Mouse (Mus musculus): ENCODE results near the gene Dact3.
A peak's percentile ranks its signal among the peaks of the same experiment; 100 is the strongest.

Gene Dact3

DNA sequence AGATGAGACGGTGACA lies at the start of gene Dact3:
Gene Dact3 (plus strand): TSS at position 8 of the 16 bp plus-strand sequence.
- no peaks in the 10 kb centered on the region for H3K27me3 ChIP-seq (ENCODE audit: control insufficient read depth, insufficient read depth, low read length, poor library complexity, severe bottlenecking)
- H3K36me3 ChIP-seq (ENCODE audit: control insufficient read depth, insufficient read depth, low read length, poor library complexity, severe bottlenecking) = peaks cover 9% of the 10 kb centered on the region
- DNase-seq (ENCODE audit: low read depth, low spot score) = no peak

DNA sequence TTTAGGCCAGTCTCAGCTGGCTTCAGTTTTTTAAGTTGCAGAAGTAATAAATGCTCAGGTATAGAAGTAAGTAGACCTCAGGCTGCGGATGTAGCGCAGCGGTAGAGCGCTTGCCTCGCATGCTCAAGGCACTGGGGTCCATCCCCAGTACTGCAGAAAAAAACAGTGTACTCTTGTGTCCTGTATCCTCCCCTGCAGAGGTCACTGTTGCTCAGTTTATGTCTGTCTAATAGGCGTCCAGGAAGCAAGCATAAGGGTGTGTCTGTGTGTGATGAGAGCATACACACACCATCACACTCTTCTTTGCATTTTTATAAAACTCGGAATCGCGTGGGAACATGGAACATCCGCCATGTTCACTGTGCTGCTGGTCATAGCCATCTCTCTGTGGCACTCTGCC lies 49.3 kb upstream of the Dact3 start:
- DNase-seq (ENCODE audit: low read depth, low spot score) = peak; percentile 90
- no peaks in the 10 kb centered on the region for H3K27me3 ChIP-seq (ENCODE audit: control insufficient read depth, insufficient read depth, low read length, poor library complexity, severe bottlenecking)
- peaks cover 2% of the 10 kb centered on the region for H3K36me3 ChIP-seq (ENCODE audit: control insufficient read depth, insufficient read depth, low read length, poor library complexity, severe bottlenecking)

DNA sequence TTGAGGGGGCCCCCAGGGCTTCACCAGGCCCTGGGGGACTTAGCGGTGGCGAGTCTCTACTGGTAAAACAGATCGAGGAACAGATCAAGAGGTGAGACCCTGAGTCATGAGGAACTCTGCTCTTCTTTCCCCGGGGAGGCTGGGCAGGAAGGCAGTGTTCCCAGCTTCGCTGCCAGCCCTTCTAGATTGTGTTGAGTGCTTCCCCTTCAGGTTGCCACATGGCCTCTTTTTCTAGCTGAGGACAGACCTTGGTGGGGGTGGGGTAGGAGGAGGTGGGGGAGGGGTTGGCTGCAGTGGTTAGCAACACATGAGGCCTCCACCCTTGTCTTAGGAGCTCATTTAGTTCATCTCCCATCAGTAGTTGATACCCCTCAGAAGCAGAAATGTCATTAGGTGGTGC lies 48.5 kb upstream of the Dact3 start:
- Histone ChIP-seq H3K36me3 (ENCODE audit: control insufficient read depth, insufficient read depth, low read length, poor library complexity, severe bottlenecking) (peaks cover 2% of the 10 kb centered on the region), H3K27me3 (ENCODE audit: control insufficient read depth, insufficient read depth, low read length, poor library complexity, severe bottlenecking) (no peaks in the 10 kb centered on the region)
- DNase-seq (ENCODE audit: low read depth, low spot score) = no peak

DNA sequence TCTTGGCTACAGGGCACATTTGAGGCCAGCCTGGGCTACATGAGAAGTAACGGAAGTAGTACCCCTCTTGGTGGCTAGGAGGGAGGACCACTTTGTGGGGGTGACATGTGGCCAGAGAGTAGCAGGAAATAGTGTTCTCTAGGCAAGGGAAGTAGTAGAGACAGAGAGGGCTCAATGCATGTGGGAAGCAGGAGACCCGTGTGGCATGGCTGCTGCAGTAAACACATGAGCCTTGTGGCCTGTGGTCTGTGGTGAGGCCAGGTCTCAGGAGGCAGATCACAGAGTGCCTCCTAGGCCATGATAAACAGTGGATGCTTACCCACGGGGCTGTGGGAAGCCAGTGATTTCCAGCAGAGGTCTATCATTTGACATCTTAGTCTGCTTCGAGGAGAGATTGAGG lies 47.8 kb upstream of the Dact3 start:
- Histone ChIP-seq H3K36me3 (ENCODE audit: control insufficient read depth, insufficient read depth, low read length, poor library complexity, severe bottlenecking) (peaks cover 2% of the 10 kb centered on the region), H3K27me3 (ENCODE audit: control insufficient read depth, insufficient read depth, low read length, poor library complexity, severe bottlenecking) (no peaks in the 10 kb centered on the region)
- no peak for DNase-seq (ENCODE audit: low read depth, low spot score)

DNA sequence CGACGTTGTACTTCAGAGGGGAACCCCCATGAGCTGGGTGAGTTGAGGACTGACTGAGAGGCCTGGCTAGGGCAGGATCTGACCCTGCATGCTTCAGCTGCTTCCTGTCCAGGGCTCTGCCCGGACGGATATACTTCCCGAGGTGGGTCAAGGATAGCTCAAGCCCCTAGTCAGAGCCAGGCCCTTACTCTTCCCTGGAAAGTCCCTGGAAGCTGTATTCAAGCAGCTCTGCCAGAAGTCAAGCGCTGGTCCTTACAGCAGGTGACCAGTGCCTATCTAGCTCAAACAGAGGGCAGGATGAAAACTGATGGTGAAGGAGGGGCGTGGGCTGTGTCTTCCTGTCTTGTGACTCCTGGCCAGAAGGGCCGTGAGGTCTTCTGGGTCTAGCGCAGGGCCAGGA lies 44.7 kb upstream of the Dact3 start:
- no peak for DNase-seq (ENCODE audit: low read depth, low spot score)
- no peaks in the 10 kb centered on the region for H3K27me3 ChIP-seq (ENCODE audit: control insufficient read depth, insufficient read depth, low read length, poor library complexity, severe bottlenecking)
- peaks cover 4% of the 10 kb centered on the region for H3K36me3 ChIP-seq (ENCODE audit: control insufficient read depth, insufficient read depth, low read length, poor library complexity, severe bottlenecking)

DNA sequence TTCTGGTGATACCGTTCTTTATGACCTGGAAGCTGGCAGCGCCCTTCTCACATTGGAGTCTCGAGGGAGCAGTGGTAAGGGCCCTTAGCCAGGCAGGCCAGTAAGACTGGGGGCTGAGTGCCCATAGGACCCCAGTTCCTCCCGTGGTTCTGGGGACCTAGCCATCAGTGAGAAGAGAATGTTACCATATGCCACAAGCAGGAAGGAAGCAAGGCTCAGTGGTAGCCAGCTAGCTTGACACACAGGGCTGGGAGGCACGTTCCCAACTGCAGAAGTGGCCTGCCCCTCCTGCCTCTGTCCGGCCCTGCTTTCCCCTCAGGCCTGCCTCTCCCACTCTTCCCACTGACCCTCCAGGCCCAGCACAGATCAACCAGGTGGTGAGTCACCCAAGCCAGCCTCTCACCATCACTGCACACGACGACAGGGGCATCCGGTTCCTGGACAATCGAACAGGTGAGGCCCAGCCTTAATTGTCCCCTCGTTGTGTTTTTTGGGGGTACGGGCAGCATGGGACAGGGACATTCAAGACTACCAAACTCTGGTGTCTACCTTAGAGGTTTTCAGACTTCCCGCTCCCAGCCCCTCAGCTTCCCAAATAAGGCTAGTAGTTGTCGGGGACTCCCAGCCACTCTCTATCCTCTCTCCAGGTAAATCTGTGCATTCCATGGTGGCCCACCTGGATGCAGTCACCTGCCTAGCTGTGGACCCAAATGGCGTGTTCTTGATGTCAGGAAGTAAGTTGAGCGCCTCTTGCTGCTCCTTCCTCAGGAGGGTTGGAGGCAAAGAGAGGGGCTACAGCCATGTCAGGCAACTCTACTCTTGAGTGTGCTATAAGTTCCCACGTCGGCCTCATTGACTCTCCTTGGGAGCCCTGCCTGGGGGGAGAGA lies 37.0 kb upstream of the Dact3 start:
- DNase-seq (ENCODE audit: low read depth, low spot score) = peak; percentile 55
- no peaks in the 10 kb centered on the region for H3K27me3 ChIP-seq (ENCODE audit: control insufficient read depth, insufficient read depth, low read length, poor library complexity, severe bottlenecking)
- H3K36me3 ChIP-seq (ENCODE audit: control insufficient read depth, insufficient read depth, low read length, poor library complexity, severe bottlenecking) = peaks cover 3% of the 10 kb centered on the region

DNA sequence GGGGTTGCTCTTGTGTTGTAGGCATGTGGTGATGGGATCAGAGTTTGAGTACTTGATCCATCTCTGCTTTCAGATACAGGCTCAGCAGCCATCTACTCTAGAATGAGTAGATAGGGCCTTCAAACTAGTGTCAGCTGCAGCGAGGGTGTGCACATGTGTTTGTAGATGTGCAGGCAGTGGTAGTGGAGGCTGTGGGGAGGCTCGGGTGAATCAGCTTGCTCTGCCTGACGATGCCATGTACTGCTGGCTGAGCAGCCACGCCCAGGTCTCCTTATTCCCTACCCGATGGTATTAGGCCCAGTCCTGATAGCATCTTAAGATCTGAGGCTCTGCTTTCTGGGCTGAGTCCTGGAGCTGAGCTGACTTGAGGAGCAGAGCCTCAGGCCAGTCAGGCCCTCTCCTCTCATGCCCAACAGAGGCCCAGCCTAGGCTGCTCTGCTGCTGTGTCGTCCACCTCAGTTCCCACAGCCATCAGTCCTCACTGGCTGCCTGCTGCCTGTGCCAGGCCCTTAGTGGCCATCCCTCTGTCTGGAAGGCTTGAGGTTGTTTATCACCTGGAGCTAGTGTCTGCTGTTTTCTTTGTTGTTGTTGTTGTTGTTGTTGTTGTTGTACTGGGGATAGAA lies 36.2 kb upstream of the Dact3 start:
- peaks cover 1% of the 10 kb centered on the region for H3K36me3 ChIP-seq (ENCODE audit: control insufficient read depth, insufficient read depth, low read length, poor library complexity, severe bottlenecking)
- DNase-seq (ENCODE audit: low read depth, low spot score) = no peak
- no peaks in the 10 kb centered on the region for H3K27me3 ChIP-seq (ENCODE audit: control insufficient read depth, insufficient read depth, low read length, poor library complexity, severe bottlenecking)

DNA sequence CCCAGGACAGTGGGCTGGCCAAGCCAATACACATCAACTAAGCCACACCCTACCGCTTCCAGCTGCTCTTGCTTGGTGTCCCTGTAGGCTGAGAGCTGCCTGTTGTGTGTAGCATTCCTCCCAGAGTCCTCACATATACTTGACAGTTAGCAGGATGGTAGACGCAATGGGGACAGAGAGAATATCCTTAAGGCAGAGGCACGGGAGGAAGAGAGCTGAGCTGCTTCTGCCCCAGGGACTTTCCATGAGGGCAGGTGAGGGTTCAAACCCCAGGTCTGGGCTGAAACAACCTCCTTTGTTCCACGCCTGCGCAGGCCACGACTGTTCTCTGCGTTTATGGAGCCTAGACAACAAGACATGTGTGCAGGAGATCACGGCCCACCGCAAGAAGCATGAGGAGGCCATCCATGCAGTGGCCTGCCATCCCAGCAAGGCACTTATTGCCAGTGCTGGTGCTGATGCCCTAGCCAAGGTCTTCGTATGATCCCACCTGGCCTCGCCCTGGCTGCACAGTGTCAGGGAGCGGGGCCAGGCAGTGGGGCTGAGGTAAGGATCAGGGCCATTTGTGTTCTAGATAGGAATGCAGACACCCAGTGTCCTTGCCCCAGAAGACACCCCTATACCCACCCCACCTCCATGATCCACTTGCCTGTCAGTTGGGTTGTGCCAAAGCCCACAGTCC lies 35.5 kb upstream of the Dact3 start:
- Histone ChIP-seq H3K36me3 (ENCODE audit: control insufficient read depth, insufficient read depth, low read length, poor library complexity, severe bottlenecking) (peaks cover 1% of the 10 kb centered on the region), H3K27me3 (ENCODE audit: control insufficient read depth, insufficient read depth, low read length, poor library complexity, severe bottlenecking) (no peaks in the 10 kb centered on the region)
- no peak for DNase-seq (ENCODE audit: low read depth, low spot score)

DNA sequence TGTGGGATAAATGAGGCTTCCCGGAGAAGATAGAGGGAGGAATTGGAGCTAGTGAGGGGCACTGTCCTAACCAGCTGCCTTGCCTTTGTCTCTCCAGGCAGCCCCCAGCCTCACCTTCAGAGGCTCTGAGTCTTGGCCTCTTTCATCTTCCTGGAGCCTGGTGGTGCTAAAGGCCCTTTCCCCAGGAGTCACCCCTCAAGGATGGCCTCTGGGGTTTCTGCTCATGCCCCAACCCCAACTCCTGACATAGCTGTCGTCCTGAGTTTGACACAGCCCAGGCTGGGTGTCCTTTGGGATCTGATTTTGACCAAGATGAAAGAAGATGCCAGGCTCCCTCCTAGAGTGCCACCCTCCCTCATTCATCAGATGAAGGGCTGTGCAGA lies 35.0 kb upstream of the Dact3 start:
- Histone ChIP-seq H3K36me3 (ENCODE audit: control insufficient read depth, insufficient read depth, low read length, poor library complexity, severe bottlenecking) (peaks cover 1% of the 10 kb centered on the region), H3K27me3 (ENCODE audit: control insufficient read depth, insufficient read depth, low read length, poor library complexity, severe bottlenecking) (no peaks in the 10 kb centered on the region)
- DNase-seq (ENCODE audit: low read depth, low spot score) = no peak

DNA sequence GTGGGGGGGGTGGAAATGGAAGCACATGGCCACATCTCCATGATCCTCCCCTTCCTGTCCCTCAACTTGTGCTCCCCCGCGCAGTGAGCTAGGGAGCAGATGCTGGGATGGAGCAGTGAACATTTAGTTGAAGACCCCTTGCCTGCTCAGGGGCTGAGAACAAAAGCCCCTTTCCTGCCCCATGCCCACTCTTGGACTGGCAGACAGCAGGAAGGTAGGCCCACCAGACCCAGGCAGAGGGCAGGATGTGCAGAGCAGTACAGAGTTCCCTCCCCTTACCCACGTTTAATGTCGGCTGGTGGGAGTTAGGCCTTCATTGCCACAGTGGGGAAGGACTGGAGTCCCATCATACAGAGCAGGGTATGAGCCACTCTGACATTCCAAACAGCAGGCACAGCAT lies 34.0 kb upstream of the Dact3 start:
- DNase-seq (ENCODE audit: low read depth, low spot score) = no peak
- Histone ChIP-seq H3K36me3 (ENCODE audit: control insufficient read depth, insufficient read depth, low read length, poor library complexity, severe bottlenecking) (peaks cover 1% of the 10 kb centered on the region), H3K27me3 (ENCODE audit: control insufficient read depth, insufficient read depth, low read length, poor library complexity, severe bottlenecking) (no peaks in the 10 kb centered on the region)

DNA sequence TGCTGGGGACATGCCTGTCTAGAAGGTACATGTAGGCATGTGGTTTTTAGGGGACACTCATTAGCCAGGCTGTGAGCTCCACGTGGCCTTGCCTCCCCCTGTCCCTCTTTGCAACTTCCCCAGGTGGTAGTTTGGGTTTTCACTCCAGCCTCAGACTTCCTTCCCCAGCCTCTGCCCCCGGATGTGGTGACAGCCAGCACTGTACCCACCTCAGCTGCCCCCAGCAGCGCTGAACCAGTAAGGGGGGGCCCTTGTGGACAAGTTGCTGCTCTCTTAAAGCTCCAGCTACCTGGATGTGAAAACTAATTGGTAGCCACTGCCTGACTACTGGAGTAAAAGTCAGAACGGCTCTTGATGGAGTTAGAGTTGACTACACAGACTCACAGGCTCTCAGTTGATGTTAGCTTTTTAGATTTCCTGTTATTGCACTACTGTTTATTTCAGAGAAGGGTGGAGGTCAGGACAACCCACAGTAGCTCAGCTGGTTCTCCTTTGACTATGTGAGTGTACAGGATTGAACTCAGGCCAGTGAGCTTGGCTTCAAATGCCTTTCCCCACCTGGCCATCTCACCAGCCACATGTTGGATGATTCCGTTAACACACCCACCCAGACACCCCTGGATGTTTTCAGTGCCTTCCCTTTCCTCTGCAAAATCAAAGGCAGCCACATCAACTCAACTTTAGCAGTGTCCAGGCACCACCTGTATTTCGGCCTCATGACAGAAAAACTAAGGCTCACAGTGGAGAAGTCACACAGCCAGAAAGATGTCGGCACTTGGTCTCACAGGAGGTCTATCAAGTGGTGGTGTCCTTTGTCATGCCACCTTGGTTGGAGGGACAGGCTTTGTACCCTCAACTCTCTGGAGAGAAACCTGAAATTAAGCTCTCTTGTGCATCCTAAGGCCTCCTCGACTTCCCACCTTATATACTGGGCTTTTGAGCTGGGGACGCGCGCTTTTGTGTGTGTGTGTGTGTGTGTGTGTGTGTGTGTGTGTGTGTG lies 33.3 kb upstream of the Dact3 start:
- peak; percentile 81 for DNase-seq (ENCODE audit: low read depth, low spot score)
- no peaks in the 10 kb centered on the region for H3K27me3 ChIP-seq (ENCODE audit: control insufficient read depth, insufficient read depth, low read length, poor library complexity, severe bottlenecking)
- peaks cover 1% of the 10 kb centered on the region for H3K36me3 ChIP-seq (ENCODE audit: control insufficient read depth, insufficient read depth, low read length, poor library complexity, severe bottlenecking)

DNA sequence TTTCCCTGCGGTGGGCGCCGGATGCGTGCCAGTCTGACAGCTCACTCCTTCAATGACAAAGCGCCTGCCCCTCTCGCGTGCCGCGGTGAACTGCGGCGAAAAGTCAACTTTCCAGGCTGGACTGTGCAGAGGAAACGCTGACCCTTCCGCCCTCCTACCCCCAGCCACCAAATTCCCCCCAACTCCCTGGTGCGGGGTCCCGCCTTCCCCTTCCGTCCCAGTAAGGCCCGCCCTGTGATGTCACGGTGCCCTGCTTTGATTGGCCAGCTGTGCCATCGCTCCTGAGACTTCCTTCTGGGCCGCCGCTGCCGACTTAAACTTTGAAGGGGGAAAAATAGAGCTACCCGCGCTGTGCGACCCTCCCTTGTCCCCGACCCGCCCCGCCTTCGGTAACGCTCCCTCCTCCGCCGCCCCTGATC lies 32.5 kb upstream of the Dact3 start, which contains the start of gene Prkd2:
Gene Prkd2 (plus strand): TSS at position 258 of the 419 bp plus-strand sequence.
- peak; percentile 85 for DNase-seq (ENCODE audit: low read depth, low spot score)
- H3K36me3 ChIP-seq (ENCODE audit: control insufficient read depth, insufficient read depth, low read length, poor library complexity, severe bottlenecking) = peaks cover 1% of the 10 kb centered on the region
- H3K27me3 ChIP-seq (ENCODE audit: control insufficient read depth, insufficient read depth, low read length, poor library complexity, severe bottlenecking) = no peaks in the 10 kb centered on the region

DNA sequence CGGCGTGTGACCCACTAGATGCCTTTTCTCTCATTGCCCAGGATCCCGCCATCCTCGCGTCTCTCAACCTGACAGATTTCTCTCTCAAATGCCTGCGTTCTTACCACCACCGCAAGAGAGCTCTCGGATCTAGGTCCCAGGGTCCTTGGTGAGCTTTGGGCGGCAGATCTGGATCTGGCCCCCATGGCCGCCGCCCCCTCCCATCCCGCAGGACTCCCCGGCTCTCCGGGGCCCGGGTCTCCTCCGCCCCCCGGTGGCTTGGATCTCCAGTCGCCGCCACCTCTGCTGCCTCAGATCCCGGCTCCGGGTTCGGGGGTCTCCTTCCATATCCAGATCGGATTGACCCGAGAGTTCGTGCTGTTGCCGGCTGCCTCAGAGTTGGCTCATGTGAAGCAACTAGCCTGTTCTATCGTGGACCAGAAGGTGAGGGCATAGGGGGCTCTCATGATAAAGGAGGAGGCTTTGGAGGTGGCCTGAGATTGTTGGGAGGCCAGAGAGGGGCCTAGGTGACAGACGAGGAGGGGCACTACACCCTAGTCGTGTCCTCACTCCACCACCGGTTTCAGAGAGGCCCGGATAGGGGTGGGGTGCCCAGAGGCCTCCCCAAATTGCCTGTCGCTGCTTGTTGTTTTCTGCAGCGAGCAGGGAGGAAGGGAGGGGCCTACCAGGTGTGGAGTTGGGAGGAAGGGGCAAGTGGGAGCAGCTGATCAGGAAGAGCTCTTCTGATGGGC lies 31.5 kb upstream of the Dact3 start:
- no peak for DNase-seq (ENCODE audit: low read depth, low spot score)
- H3K27me3 ChIP-seq (ENCODE audit: control insufficient read depth, insufficient read depth, low read length, poor library complexity, severe bottlenecking) = no peaks in the 10 kb centered on the region
- H3K36me3 ChIP-seq (ENCODE audit: control insufficient read depth, insufficient read depth, low read length, poor library complexity, severe bottlenecking) = peaks cover 7% of the 10 kb centered on the region

DNA sequence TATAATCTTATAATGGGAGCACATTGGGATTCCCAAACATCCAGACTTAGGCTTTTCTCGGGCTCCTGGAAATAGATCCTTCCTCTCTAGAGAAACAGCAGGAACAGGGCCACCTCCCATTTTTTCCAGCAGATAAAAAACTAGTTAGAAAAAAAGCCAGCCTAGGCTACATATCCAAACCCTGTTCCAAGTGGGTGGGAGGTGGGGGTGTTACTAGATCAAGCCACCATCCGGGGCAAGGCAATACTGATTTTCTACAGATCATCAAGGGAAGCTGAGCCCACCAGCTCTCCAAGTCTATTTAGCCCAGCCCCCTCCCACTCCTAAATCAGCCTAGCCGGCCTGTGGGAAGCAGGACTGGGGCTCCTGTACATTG lies 30.4 kb upstream of the Dact3 start:
- H3K36me3 ChIP-seq (ENCODE audit: control insufficient read depth, insufficient read depth, low read length, poor library complexity, severe bottlenecking) = peaks cover 17% of the 10 kb centered on the region
- H3K27me3 ChIP-seq (ENCODE audit: control insufficient read depth, insufficient read depth, low read length, poor library complexity, severe bottlenecking) = no peaks in the 10 kb centered on the region
- DNase-seq (ENCODE audit: low read depth, low spot score) = no peak
